Mouse (Mus musculus) layer of hippocampus, postnatal 10 days (tissue): ENCODE results near the gene Traf3. TPM values are rescaled to one million over a fixed set of nuclear protein-coding genes. Genes with fewer than 3 reads are reported as not detected.

ENCODE experiments used
- DNase-seq, 2 experiments: peaks; one replicate each; pipeline ENCODE4 v3.0.0; 2021; ENCODE audit warnings: low spot score in 2 of 2
- total RNA-seq, 2 experiments: library from RNA; stranded (reverse); gene quantifications; 2 replicates each; pipeline ENCODE4 v1.2.3; 2021

Traf3 gene
- total RNA-seq, 2 experiments from 2014 or later, result 94.1 to 99.9 TPM

- DNase-seq, result no peak
These were observed 82.9 kb downstream of the Traf3 start for GRCm38 (mm10) chr12:111249095-111249494.

- no peak for DNase-seq
These were observed 83.9 kb downstream of the Traf3 start for GRCm38 (mm10) chr12:111250116-111250515.

- no peak for DNase-seq
These were observed 85.1 kb downstream of the Traf3 start for GRCm38 (mm10) chr12:111251227-111251626.

- DNase-seq, result no peak
These were observed 97.5 kb downstream of the Traf3 start for GRCm38 (mm10) chr12:111263650-111264049.

- DNase-seq, result no peak
These were observed 99.0 kb downstream of the Traf3 start for GRCm38 (mm10) chr12:111265212-111265611.

- DNase-seq, result no peak
These were observed 100.4 kb downstream of the Traf3 start for GRCm38 (mm10) chr12:111266592-111266991.

GRCm38 (mm10) chr12:111267673-111268325 lies 101.6 kb downstream of the Traf3 start:
- DNase-seq, result no peak

- DNase-seq, result no peak
These were observed 104.6 kb downstream of the Traf3 start, which contains the start of gene Amn for GRCm38 (mm10) chr12:111270629-111271277. Gene Amn, plus strand, starts transcription at chr12:111271095.

GRCm38 (mm10) chr12:111271406-111271805 lies 105.2 kb downstream of the Traf3 start:
- no peak for DNase-seq

GRCm38 (mm10) chr12:111271966-111272365 lies 105.8 kb downstream of the Traf3 start:
- no peak for DNase-seq

GRCm38 (mm10) chr12:111272420-111272819 lies 106.2 kb downstream of the Traf3 start:
- DNase-seq, result peak; percentile 87 to 90

GRCm38 (mm10) chr12:111274006-111274405 lies 107.8 kb downstream of the Traf3 start:
- no peak for DNase-seq

GRCm38 (mm10) chr12:111274447-111275149 lies 108.4 kb downstream of the Traf3 start:
- peak; percentile 52 for DNase-seq

GRCm38 (mm10) chr12:111275150-111275841 lies 109.1 kb downstream of the Traf3 start:
- no peak for DNase-seq

- no peak for DNase-seq
These were observed 110.2 kb downstream of the Traf3 start for GRCm38 (mm10) chr12:111276371-111276770.

GRCm38 (mm10) chr12:111283573-111283972 lies 117.4 kb downstream of the Traf3 start:
- DNase-seq, result no peak

- DNase-seq, result no peak
These were observed 118.4 kb downstream of the Traf3 start for GRCm38 (mm10) chr12:111284532-111284931.

- DNase-seq, result no peak
These were observed 126.9 kb downstream of the Traf3 start for GRCm38 (mm10) chr12:111293025-111293424.

- DNase-seq, result no peak
These were observed 135.3 kb downstream of the Traf3 start for GRCm38 (mm10) chr12:111301322-111302017.

- no peak for DNase-seq
These were observed 135.8 kb downstream of the Traf3 start for GRCm38 (mm10) chr12:111302018-111302345.

- DNase-seq, result no peak
These were observed 137.7 kb downstream of the Traf3 start for GRCm38 (mm10) chr12:111303702-111304337.
